Mouse (Mus musculus) CD4-positive, CD25-positive, alpha-beta regulatory T cell, adult 2 months (primary cell): ENCODE measurements at regions not wholly inside any gene's neighbourhood (a gene's known extent, or its start where the extent isn't known, plus 50 kb on each side); places are given as distances from the start of the nearest gene placed in this dataset.

Experiments
- DNase-seq: peaks from one replicate; pipeline ENCODE4 v3.0.0-alpha.2; 2012; ENCODE audit warnings: low read depth, low spot score

- no peak for DNase-seq
Observed at GRCm38 (mm10) chr15:56604266-56604665, 873.2 kb downstream of the Slc22a22 start.

- DNase-seq: no peak
Observed at GRCm38 (mm10) chr15:56592656-56593055, 884.8 kb downstream of the Slc22a22 start.

GRCm38 (mm10) chr15:56580745-56581515, 896.5 kb downstream of the Slc22a22 start:
- no peak for DNase-seq

GRCm38 (mm10) chr15:56563192-56563591, 914.2 kb downstream of the Slc22a22 start:
- DNase-seq: no peak

- DNase-seq: no peak
Observed at GRCm38 (mm10) chr15:56562785-56563184, 914.6 kb downstream of the Slc22a22 start.

GRCm38 (mm10) chr15:56562143-56562542, 915.3 kb downstream of the Slc22a22 start:
- no peak for DNase-seq

GRCm38 (mm10) chr15:56554386-56554785, 923.0 kb downstream of the Slc22a22 start:
- DNase-seq: no peak

GRCm38 (mm10) chr15:56553851-56554250, 923.6 kb downstream of the Slc22a22 start:
- DNase-seq: no peak

- DNase-seq: no peak
Observed at GRCm38 (mm10) chr15:56531529-56531928, 945.9 kb downstream of the Slc22a22 start.

- DNase-seq: no peak
Observed at GRCm38 (mm10) chr15:56518379-56518778, 959.0 kb downstream of the Slc22a22 start.

- DNase-seq: no peak
Observed at GRCm38 (mm10) chr15:56516095-56516494, 961.3 kb downstream of the Slc22a22 start.

GRCm38 (mm10) chr15:56498774-56499173, 978.7 kb downstream of the Slc22a22 start:
- no peak for DNase-seq

GRCm38 (mm10) chr15:56497757-56498156, 979.7 kb downstream of the Slc22a22 start:
- no peak for DNase-seq

- DNase-seq: no peak
Observed at GRCm38 (mm10) chr15:56496355-56496754, 981.1 kb downstream of the Slc22a22 start.

- no peak for DNase-seq
Observed at GRCm38 (mm10) chr15:56485931-56486330, 991.5 kb downstream of the Slc22a22 start.

GRCm38 (mm10) chr15:56484693-56485092, 992.7 kb downstream of the Slc22a22 start:
- DNase-seq: no peak

- DNase-seq: no peak
Observed at GRCm38 (mm10) chr15:56479682-56480081, 997.7 kb downstream of the Slc22a22 start.

GRCm38 (mm10) chr15:56479015-56479414, 998.4 kb downstream of the Slc22a22 start:
- DNase-seq: no peak

GRCm38 (mm10) chr15:56473679-56474078, 1003.7 kb downstream of the Slc22a22 start:
- no peak for DNase-seq

- no peak for DNase-seq
Observed at GRCm38 (mm10) chr15:56451881-56452280, 1025.5 kb downstream of the Slc22a22 start.

GRCm38 (mm10) chr15:56448015-56448645, 1029.3 kb downstream of the Slc22a22 start:
- DNase-seq: no peak

GRCm38 (mm10) chr15:56440171-56440570, 1037.3 kb downstream of the Slc22a22 start:
- DNase-seq: no peak

- DNase-seq: no peak
Observed at GRCm38 (mm10) chr15:56438370-56438769, 1039.1 kb downstream of the Slc22a22 start.
